Mouse (Mus musculus): ENCODE results near the gene Cib1. TPM values are rescaled to one million over a fixed set of nuclear protein-coding genes. Genes with fewer than 3 reads are reported as not detected.

Cib1 gene
- total RNA-seq, 2 experiments from 2014 or later = 15.2 to 18.6 TPM

GRCm38 (mm10) chr7:80200963-80201539 lies 31.6 kb downstream of the Cib1 start:
- DNase-seq = no peak

GRCm38 (mm10) chr7:80200588-80200945 lies 32.0 kb downstream of the Cib1 start:
- DNase-seq = no peak

- DNase-seq = no peak
Observed at GRCm38 (mm10) chr7:80199851-80200587, 32.6 kb downstream of the Cib1 start.

GRCm38 (mm10) chr7:80199286-80199685 lies 33.3 kb downstream of the Cib1 start:
- DNase-seq = no peak

GRCm38 (mm10) chr7:80198863-80199262 lies 33.8 kb downstream of the Cib1 start:
- DNase-seq = peak in 1 of 2 experiments; percentile 30

GRCm38 (mm10) chr7:80197941-80198778 lies 34.5 kb downstream of the Cib1 start:
- DNase-seq = peak; percentile 78 to 85

- DNase-seq = no peak
Observed at GRCm38 (mm10) chr7:80197371-80197770, 35.2 kb downstream of the Cib1 start.

GRCm38 (mm10) chr7:80195576-80196263 lies 36.9 kb downstream of the Cib1 start:
- no peak for DNase-seq

GRCm38 (mm10) chr7:80195146-80195545 lies 37.5 kb downstream of the Cib1 start:
- DNase-seq = no peak

- no peak for DNase-seq
Observed at GRCm38 (mm10) chr7:80193941-80194739, 38.5 kb downstream of the Cib1 start.

GRCm38 (mm10) chr7:80192226-80193061 lies 40.2 kb downstream of the Cib1 start:
- peak; percentile 87 to 88 for DNase-seq

GRCm38 (mm10) chr7:80191455-80191854 lies 41.2 kb downstream of the Cib1 start:
- peak; percentile 47 to 63 for DNase-seq

GRCm38 (mm10) chr7:80189147-80189933 lies 43.3 kb downstream of the Cib1 start:
- DNase-seq = no peak

- no peak for DNase-seq
Observed at GRCm38 (mm10) chr7:80188579-80189125, 44.0 kb downstream of the Cib1 start.

- no peak for DNase-seq
Observed at GRCm38 (mm10) chr7:80187501-80187900, 45.1 kb downstream of the Cib1 start.

GRCm38 (mm10) chr7:80186531-80187296 lies 45.9 kb downstream of the Cib1 start, which contains the start of gene Sema4b:
Sema4b (plus strand) TSS chr7:80186841.
- peak; percentile 92 to 95 for DNase-seq

GRCm38 (mm10) chr7:80186021-80186420 lies 46.6 kb downstream of the Cib1 start:
- peak; percentile 84 to 90 for DNase-seq

GRCm38 (mm10) chr7:80184968-80185367 lies 47.6 kb downstream of the Cib1 start:
- DNase-seq = no peak

- DNase-seq = no peak
Observed at GRCm38 (mm10) chr7:80184551-80184950, 48.1 kb downstream of the Cib1 start.
